Mouse (Mus musculus) megakaryocyte progenitor cell, adult 5-6 weeks (primary cell): ENCODE measurements around the gene Gm8994. TPM values are rescaled to one million over a fixed set of nuclear protein-coding genes. Genes with fewer than 3 reads are reported as not detected.

Source experiments
- ATAC-seq: replicated peaks from 2 replicates; pipeline ENCODE4 v1.8.0; 2016; ENCODE audit warnings: mild to moderate bottlenecking, moderate TSS enrichment, inconsistent platforms; ENCODE audit not compliant: poor library complexity
- total RNA-seq, 2 experiments: library from RNA; stranded (forward) in 1 of 2; stranded (reverse) in 1 of 2; fragments of 157-497, 149-512 nt in 1 of 2; fragments of 200-1000 nt in 1 of 2; gene quantifications; 2 replicates each; pipeline versions ENCODE4 v1.2.3 to v1.2.4; 2015 to 2017

Gene Gm8994
- total RNA-seq, 2 experiments from 2014 or later: not detected

GRCm38 (mm10) chr6:136358471-136358870, 31.1 kb downstream of the Gm8994 start:
- no peak for ATAC-seq

- no peak for ATAC-seq
Observed at GRCm38 (mm10) chr6:136363313-136363712, 36.0 kb downstream of the Gm8994 start.

- no peak for ATAC-seq
Observed at GRCm38 (mm10) chr6:136364008-136364407, 36.7 kb downstream of the Gm8994 start.

- no peak for ATAC-seq
Observed at GRCm38 (mm10) chr6:136364430-136365098, 37.2 kb downstream of the Gm8994 start.

GRCm38 (mm10) chr6:136376097-136376496, 48.8 kb downstream of the Gm8994 start:
- ATAC-seq: 0 out of 2 replicates have a peak, but pooled peaks have one; percentile 50

Other genes starting within 250 kb of the Gm8994 start
- not detected in 2 replicates for gene Grin2b, start 154.0 kb upstream of the Gm8994 start, total RNA-seq (2015)
- gene Grin2b, start 154.0 kb upstream of the Gm8994 start, total RNA-seq (2017): not detected in 2 replicates
- gene E330021D16Rik, start 88.0 kb downstream of the Gm8994 start, total RNA-seq (2015): not detected in 2 replicates
- not detected in 2 replicates for gene E330021D16Rik, start 88.0 kb downstream of the Gm8994 start, total RNA-seq (2017)
- gene Atf7ip, start 178.6 kb downstream of the Gm8994 start, total RNA-seq (2015): 83.1 and 106 TPM in 2 replicates
- 30.1 and 39.4 TPM in 2 replicates for gene Atf7ip, start 178.6 kb downstream of the Gm8994 start, total RNA-seq (2017)